Mouse (Mus musculus) kidney, embryonic 16.5 days (tissue): Measurements from ENCODE around the gene Ccdc84. TPM values are rescaled to one million over a fixed set of nuclear protein-coding genes. Genes with fewer than 3 reads are reported as not detected.
A peak's percentile ranks its signal among the peaks of the same experiment; 100 is the strongest.
"Not testable (repeated sequence)": the region's sequence is repeated elsewhere in the genome, so short reads cannot be mapped to it uniquely, and the experiment has no call there.

Experiments used
- ATAC-seq: fragments of 200-750 bp; cut with Nextera tagmentation; 2 replicates; pipeline ENCODE4 v1.8.0; 2017; ENCODE audit warnings: moderate TSS enrichment; ENCODE audit not compliant: low FRiP score, low TSS enrichment
- H3K27ac ChIP-seq: fragments of 300-500 bp; sonication (generic); 2 replicates; pipeline ENCODE4 v1.5.1; 2014; ENCODE audit warnings: low read length
- H3K27me3 ChIP-seq: fragments of 300-500 bp; sonication (generic); 2 replicates; pipeline ENCODE4 v1.6.1; 2014; ENCODE audit warnings: low read length, control low read depth, mixed read lengths; ENCODE audit not compliant: insufficient read depth
- H3K36me3 ChIP-seq: fragments of 300-500 bp; sonication (generic); 2 replicates; pipeline ENCODE4 v1.6.1; 2014; ENCODE audit warnings: low read length, control low read depth, mixed read lengths; ENCODE audit not compliant: insufficient read depth
- H3K4me1 ChIP-seq: fragments of 300-500 bp; sonication (generic); 2 replicates; pipeline ENCODE4 v1.6.1; 2014; ENCODE audit warnings: low read length, control low read depth, mixed read lengths; ENCODE audit not compliant: insufficient read depth
- H3K4me2 ChIP-seq: fragments of 300-500 bp; sonication (generic); replicated peaks from 2 replicates; pipeline ENCODE4 v1.6.1; 2014; ENCODE audit warnings: low read depth, low read length
- H3K4me3 ChIP-seq: fragments of 300-500 bp; sonication (generic); 2 replicates; pipeline ENCODE4 v1.5.1; 2014; ENCODE audit warnings: mild to moderate bottlenecking, low read length
- H3K9ac ChIP-seq: fragments of 300-500 bp; sonication (generic); replicated peaks from 2 replicates; pipeline ENCODE4 v1.6.1; 2014; ENCODE audit warnings: low read length
- H3K9me3 ChIP-seq: fragments of 300-500 bp; sonication (generic); 2 replicates; pipeline ENCODE4 v1.6.1; 2016; ENCODE audit warnings: low read length, control low read depth
- WGBS: fragments of 180-500 bp; shearing (Covaris S2); extraction: QIAGEN DNeasy Blood & Tissue Kit; methylation state at CpG from one replicate; pipeline ENCODE4 v1.1.7; 2014; 5-methylcytosine and 5-hydroxymethylcytosine counted together
- polyA plus RNA-seq: library from polyadenylated mRNA; unstranded; fragments of >200 nt; fragmentation: Nextera tagmentation; extraction: Ambion mirVana; gene quantifications from 2 replicates; pipeline ENCODE4 v1.2.1, GENCODE M21; 2015

Ccdc84 gene
- polyA plus RNA-seq, 1 experiment from 2014 or later = 26.0 TPM

GRCm38 (mm10) chr9:44410647-44411336, 7.6 kb downstream of the Ccdc84 start:
- Histone ChIP-seq H3K4me3 (no peak overlapping the region), H3K9me3 (no peaks in the 10 kb centered on the region), H3K27ac (no peak overlapping the region), H3K9ac (no peak overlapping the region), H3K4me2 (no peak overlapping the region), H3K27me3 (no peaks in the 10 kb centered on the region), H3K36me3 (peaks cover 42% of the 10 kb centered on the region), H3K4me1 (peaks cover 17% of the 10 kb centered on the region; the same call in 1 of the 2 replicates)
- WGBS = 75% methylated on average over 2 of the region's 2 CpGs
- ATAC-seq = no peak

- Histone ChIP-seq H3K9ac (peak overlapping the region; percentile 95), H3K36me3 (peaks cover 57% of the 10 kb centered on the region), H3K4me2 (peak overlapping the region; percentile 81), H3K4me3 (peak overlapping the region; percentile 86), H3K4me1 (peaks cover 21% of the 10 kb centered on the region; the same call in 1 of the 2 replicates)
- H3K27me3 ChIP-seq, H3K9me3 ChIP-seq, H3K27ac ChIP-seq, ATAC-seq: not testable (repeated sequence)
- WGBS = 84% methylated on average over 9 of the region's 9 CpGs
Measured at GRCm38 (mm10) chr9:44408693-44409092, 9.7 kb downstream of the Ccdc84 start.

- peak overlapping the region; percentile 95 for H3K9ac ChIP-seq
- H3K9me3 ChIP-seq = no peaks in the 10 kb centered on the region
- 0% methylated on average over 24 of the region's 24 CpGs for WGBS
- no peaks in the 10 kb centered on the region for H3K27me3 ChIP-seq
- no peak for ATAC-seq
- peak overlapping the region; percentile 86 for H3K4me3 ChIP-seq
- H3K27ac ChIP-seq = peak overlapping the region; percentile 98
- peaks cover 21% of the 10 kb centered on the region; the same call in 1 of the 2 replicates for H3K4me1 ChIP-seq
- H3K4me2 ChIP-seq = peak overlapping the region; percentile 81
- peaks cover 64% of the 10 kb centered on the region for H3K36me3 ChIP-seq
Measured at GRCm38 (mm10) chr9:44407752-44408097, 10.6 kb downstream of the Ccdc84 start.

- Histone ChIP-seq H3K4me2 (peak within 1 kb of the TSS; percentile 81), H3K27me3 (no peaks in the 10 kb centered on the region), H3K4me1 (peaks cover 21% of the 10 kb centered on the region; the same call in 1 of the 2 replicates), H3K9ac (peak within 1 kb of the TSS; percentile 95), H3K4me3 (peak within 1 kb of the TSS; percentile 86), H3K27ac (peak within 1 kb of the TSS; percentile 98), H3K9me3 (no peaks in the 10 kb centered on the region), H3K36me3 (peaks cover 65% of the 10 kb centered on the region)
- peak; percentile 96 for ATAC-seq
- WGBS = under 1% methylated on average over 51 of the region's 51 CpGs
Measured at GRCm38 (mm10) chr9:44406906-44407751, 11.2 kb downstream of the Ccdc84 start, which contains the start of the genes Rps25 and Trappc4. Gene Rps25 (plus strand): TSS chr9:44407139. Gene Trappc4 (minus strand): TSS chr9:44407600.

- H3K9ac ChIP-seq = no peak overlapping the region
- H3K9me3 ChIP-seq = no peaks in the 10 kb centered on the region
- no peak overlapping the region for H3K27ac ChIP-seq
- H3K4me3 ChIP-seq = no peak overlapping the region
- H3K27me3 ChIP-seq = no peaks in the 10 kb centered on the region
- 65% methylated on average over 3 of the region's 3 CpGs for WGBS
- H3K4me2 ChIP-seq = no peak overlapping the region
- H3K4me1 ChIP-seq = peaks cover 21% of the 10 kb centered on the region; the same call in 1 of the 2 replicates
- no peak for ATAC-seq
- H3K36me3 ChIP-seq = peaks cover 58% of the 10 kb centered on the region
Measured at GRCm38 (mm10) chr9:44405011-44405410, 13.4 kb downstream of the Ccdc84 start.

- H3K36me3 ChIP-seq = peaks cover 46% of the 10 kb centered on the region
Measured at GRCm38 (mm10) chr9:44401081-44401480, 17.3 kb downstream of the Ccdc84 start.

GRCm38 (mm10) chr9:44399795-44400114, 18.6 kb downstream of the Ccdc84 start:
- Histone ChIP-seq H3K36me3 (peaks cover 36% of the 10 kb centered on the region), H3K4me2 (peak overlapping the region; percentile 83)
- WGBS = 93% methylated on average over 6 of the region's 6 CpGs

More at GRCm38 (mm10) chr9:44401081-44401480, 17.3 kb downstream of the Ccdc84 start:
- no peak overlapping the region for H3K4me3 ChIP-seq
- H3K9ac ChIP-seq = no peak overlapping the region; the same call in 1 of the 2 replicates
- peaks cover 38% of the 10 kb centered on the region; the same call in 1 of the 2 replicates for H3K4me1 ChIP-seq
- ATAC-seq = no peak
- no peak overlapping the region for H3K27ac ChIP-seq
- H3K27me3 ChIP-seq = no peaks in the 10 kb centered on the region
- H3K4me2 ChIP-seq = no peak overlapping the region
- 66% methylated on average over 4 of the region's 4 CpGs for WGBS
- no peaks in the 10 kb centered on the region for H3K9me3 ChIP-seq

GRCm38 (mm10) chr9:44399114-44399794, 19.1 kb downstream of the Ccdc84 start:
- 65% methylated on average over 13 of the region's 13 CpGs for WGBS
- peak overlapping the region; percentile 78 for H3K4me3 ChIP-seq
- no peak for ATAC-seq
- H3K27me3 ChIP-seq = no peaks in the 10 kb centered on the region
- peak overlapping the region; percentile 90; the same call in 1 of the 2 replicates for H3K27ac ChIP-seq
- H3K9me3 ChIP-seq = no peaks in the 10 kb centered on the region
- peaks cover 33% of the 10 kb centered on the region for H3K36me3 ChIP-seq
- H3K9ac ChIP-seq = peak overlapping the region; percentile 58
- H3K4me1 ChIP-seq = peaks cover 32% of the 10 kb centered on the region; the same call in 1 of the 2 replicates
- peak overlapping the region; percentile 83 for H3K4me2 ChIP-seq

More at GRCm38 (mm10) chr9:44399795-44400114, 18.6 kb downstream of the Ccdc84 start:
- no peak for ATAC-seq
- Histone ChIP-seq H3K4me3 (0 out of 2 replicates have a peak overlapping the region, but pooled peaks have one; percentile 78), H3K27me3 (no peaks in the 10 kb centered on the region), H3K9me3 (no peaks in the 10 kb centered on the region), H3K9ac (peak overlapping the region; percentile 58), H3K4me1 (peaks cover 32% of the 10 kb centered on the region; the same call in 1 of the 2 replicates), H3K27ac (no peak overlapping the region)

- Histone ChIP-seq H3K9me3 (no peaks in the 10 kb centered on the region), H3K36me3 (peaks cover 27% of the 10 kb centered on the region), H3K9ac (peak overlapping the region; percentile 58), H3K27me3 (no peaks in the 10 kb centered on the region), H3K27ac (peak overlapping the region; percentile 90), H3K4me2 (peak overlapping the region; percentile 83), H3K4me3 (peak overlapping the region; percentile 78), H3K4me1 (peaks cover 32% of the 10 kb centered on the region; the same call in 1 of the 2 replicates)
- 69% methylated on average over 9 of the region's 9 CpGs for WGBS
- ATAC-seq = no peak
Measured at GRCm38 (mm10) chr9:44398551-44398950, 19.8 kb downstream of the Ccdc84 start.
